Mouse (Mus musculus): Measurements from ENCODE around the gene Yars2. TPM values are rescaled to one million over a fixed set of nuclear protein-coding genes. Genes with fewer than 3 reads are reported as not detected.

Yars2 gene
- polyA plus RNA-seq, 1 experiment from 2014 or later = 33.2 TPM

Other genes with a start within 250 kb of the Yars2 start
- gene Pkp2, start 89.6 kb upstream of the Yars2 start, polyA plus RNA-seq (2015; fragmentation: Nextera tagmentation; extraction: Ambion mirVana) = 0.33 and 0.37 TPM in 2 replicates
- 45.9 and 49.6 TPM in 2 replicates for gene Dnm1l, start 56.0 kb downstream of the Yars2 start, polyA plus RNA-seq (2015; fragmentation: Nextera tagmentation; extraction: Ambion mirVana)

Data from thymus, postnatal 0 days (tissue).